Mouse (Mus musculus): Measurements from ENCODE around the gene Gm17428.

Gene Gm17428

DNA sequence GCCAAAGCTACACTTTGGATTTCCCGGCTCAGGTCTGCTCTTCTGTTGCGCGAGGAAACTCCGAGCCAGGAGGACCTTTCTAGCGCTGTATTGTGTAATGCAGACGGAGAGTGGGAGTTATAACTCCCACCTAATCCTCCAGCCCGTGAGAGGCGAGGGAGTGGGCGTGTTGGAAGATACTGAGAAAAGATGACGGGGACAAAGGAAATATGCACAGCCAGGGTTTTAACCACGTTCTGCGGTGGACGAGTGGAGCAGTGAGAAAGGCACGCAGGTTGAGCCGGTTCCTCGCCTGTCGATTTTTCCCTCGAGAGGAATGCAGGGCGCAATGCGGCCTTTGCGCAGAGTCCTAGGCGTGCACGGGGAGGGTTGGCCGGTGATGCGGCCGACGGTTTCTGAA lies 37.9 kb downstream of the Gm17428 start:
- peak; percentile 62 for DNase-seq (ENCODE audit: low spot score)

DNA sequence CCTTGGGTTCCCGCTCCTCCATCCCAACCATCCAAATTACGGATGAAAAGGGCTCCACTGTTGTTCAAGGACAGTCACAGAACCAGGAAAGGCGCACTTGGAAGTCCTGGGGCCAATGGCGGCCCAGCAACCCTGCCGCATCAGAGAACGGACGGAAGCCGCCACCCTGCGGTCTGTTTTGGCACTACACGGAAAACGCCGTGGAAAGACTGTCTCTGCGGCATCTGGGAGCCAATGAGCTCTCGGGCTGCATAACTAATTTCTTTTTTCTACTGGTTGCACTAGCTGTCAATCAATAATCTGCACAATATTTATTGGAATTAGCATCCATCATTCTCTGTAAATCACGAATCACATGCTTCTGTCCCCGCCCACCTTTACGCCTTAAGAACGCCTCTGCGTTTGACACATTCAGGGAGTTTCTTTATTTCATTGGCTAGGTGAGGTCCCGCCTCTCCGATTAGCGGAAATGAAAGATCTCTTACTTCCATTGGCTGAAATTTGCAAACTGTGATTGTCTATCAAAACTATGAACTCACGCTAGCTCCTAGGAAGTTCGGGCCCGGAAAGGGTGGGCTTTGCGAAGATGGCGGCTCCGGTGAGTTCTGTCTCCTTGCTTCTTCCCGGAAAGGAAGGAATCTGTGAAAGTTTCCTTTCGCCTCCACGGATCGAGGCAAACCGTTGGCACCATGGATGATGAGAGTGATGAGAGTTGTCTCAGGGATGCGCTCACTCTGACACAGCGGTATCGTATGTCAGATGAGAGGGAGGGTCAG lies 38.4 kb downstream of the Gm17428 start, which contains the start of gene Ngdn:
Gene Ngdn (plus strand): TSS at position 464 of the 776 bp plus-strand sequence.
- peak; percentile 98 for DNase-seq (ENCODE audit: low spot score)

DNA sequence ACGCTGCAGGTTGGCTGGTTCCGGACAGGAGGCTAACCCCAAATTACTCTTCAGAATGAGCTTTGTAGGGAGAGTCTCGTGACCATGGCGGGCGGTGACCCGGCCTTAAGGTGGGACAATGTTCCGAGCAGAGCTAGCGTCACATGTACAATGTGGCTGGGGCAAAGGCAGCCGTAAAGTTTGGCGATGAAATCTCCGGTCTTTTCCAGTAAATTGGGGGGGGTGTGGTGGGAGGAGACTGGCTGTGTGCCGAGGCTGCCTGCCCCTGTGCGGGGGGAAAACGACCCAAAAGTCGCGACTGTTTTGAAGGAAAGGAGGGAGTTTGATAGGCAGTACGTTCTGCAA lies 39.0 kb downstream of the Gm17428 start:
- DNase-seq (ENCODE audit: low spot score) = peak; percentile 54

DNA sequence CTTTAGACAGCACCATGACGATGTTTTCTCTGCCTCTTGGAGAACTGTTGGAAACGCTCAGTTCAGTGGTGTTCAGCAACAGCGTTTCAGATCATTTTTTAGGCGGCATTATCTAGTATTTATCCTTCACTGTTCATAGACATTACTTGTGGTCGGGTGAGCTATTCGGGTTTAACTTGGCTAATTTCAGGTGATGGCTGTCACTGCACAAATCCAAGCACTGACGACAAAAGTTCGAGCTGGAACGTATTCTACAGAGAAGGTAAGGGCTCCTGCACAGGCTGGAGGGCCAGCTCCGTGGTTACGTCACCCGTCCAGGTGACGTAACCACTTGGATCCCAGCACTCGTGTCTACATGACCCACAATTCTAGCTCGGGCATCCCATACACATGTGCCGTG lies 40.1 kb downstream of the Gm17428 start:
- no peak for DNase-seq (ENCODE audit: low spot score)

DNA sequence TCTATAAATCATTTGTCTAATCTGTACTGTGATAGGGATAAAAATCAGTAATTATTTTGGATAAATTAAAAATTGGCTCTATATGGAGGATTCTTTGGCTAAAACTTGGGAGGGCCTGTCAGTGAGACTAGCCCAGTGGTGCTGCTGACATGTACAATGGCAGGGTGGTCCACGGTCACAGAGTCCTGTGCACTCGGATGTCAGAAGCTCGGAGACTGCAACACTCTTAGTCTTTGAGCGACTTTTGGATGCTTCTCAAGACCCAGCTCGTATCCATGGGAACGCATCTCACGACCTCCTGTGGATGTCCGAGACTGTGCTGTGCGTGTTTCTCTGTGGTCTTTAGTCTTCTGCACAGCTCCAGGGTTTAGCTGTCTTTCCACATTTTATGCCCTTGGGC lies 43.7 kb downstream of the Gm17428 start:
- no peak for DNase-seq (ENCODE audit: low spot score)

DNA sequence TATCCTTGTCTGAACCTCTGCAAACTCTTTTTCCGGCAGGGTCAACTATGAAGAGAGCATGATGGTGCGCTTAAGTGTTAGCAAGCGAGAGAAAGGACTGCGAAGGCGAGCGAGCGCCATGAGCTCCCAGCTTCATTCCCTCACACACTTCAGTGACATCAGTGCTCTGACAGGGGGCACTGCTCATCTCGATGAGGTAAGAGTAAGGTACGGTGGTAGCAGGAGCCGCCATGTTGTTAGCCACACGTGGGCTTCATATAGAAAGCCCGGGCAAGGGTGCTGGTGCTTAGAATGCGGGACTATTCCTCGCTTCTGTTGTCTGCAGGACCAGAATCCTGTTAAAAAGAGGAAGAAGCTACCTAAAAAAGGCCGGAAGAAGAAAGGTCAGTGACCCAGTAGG lies 46.3 kb downstream of the Gm17428 start:
- DNase-seq (ENCODE audit: low spot score) = no peak

DNA sequence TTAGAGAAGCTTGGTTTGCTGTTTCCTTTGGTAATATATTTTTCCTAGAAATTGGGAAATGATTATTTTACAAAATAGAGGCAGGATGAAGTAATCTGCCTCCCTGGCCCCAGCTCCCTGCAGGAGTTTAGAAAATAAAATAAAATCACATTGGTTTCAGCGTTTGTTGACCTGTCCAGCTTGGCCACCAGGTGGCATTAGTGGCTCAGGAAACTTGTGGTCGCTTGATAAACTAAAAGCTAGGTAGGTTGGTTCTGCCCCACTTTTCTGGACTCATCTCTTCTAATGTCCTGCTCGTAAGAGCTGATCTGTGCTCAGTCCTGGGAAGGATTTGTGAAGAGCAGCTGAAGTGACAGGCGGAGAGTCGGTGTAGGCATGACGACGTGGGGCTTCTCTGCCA lies 47.5 kb downstream of the Gm17428 start:
- peak; percentile 58 for DNase-seq (ENCODE audit: low spot score)

DNA sequence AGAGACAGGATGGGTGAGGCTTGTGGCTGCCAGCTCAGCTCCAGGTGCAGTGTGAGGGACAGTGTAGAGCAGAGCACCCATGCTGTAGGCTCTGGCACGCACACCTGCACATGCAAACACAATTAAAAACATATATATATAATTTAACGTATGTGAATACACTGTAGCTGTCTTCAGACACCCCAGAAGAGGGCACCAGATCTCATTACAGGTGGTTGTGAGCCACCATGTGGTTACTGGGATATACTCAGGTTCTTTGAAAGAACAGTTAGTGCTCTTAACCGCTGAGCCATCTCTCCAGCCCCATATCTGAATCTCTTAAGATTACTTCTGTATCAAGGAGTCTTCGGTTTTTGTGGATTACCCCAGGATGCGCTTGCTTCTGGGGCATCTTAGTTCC lies 48.8 kb downstream of the Gm17428 start:
- DNase-seq (ENCODE audit: low spot score) = no peak
